Mouse (Mus musculus) hindbrain, embryonic 11.5 days (tissue): ENCODE measurements around the gene Med18. TPM values are rescaled to one million over a fixed set of nuclear protein-coding genes. Genes with fewer than 3 reads are reported as not detected.

Experiments
- ATAC-seq: fragments of 200-750 bp; cut with Nextera tagmentation; 2 replicates; pipeline ENCODE4 v1.8.0; 2017; ENCODE audit warnings: mild to moderate bottlenecking, moderate TSS enrichment, moderate library complexity; ENCODE audit not compliant: low FRiP score
- DNase-seq: peaks from one replicate; pipeline ENCODE4 v3.0.0-alpha.2; 2015; ENCODE audit warnings: low spot score
- H3K27ac ChIP-seq: fragments of 300-500 bp; sonication (generic); 2 replicates; pipeline ENCODE4 v1.5.1; 2014; ENCODE audit warnings: mild to moderate bottlenecking, low read depth, low read length
- H3K27me3 ChIP-seq: fragments of 300-500 bp; sonication (generic); 2 replicates; pipeline ENCODE4 v1.6.1; 2014; ENCODE audit warnings: mild to moderate bottlenecking, low read length, moderate library complexity, mixed read lengths; ENCODE audit not compliant: control insufficient read depth, insufficient read depth
- H3K36me3 ChIP-seq: fragments of 300-500 bp; sonication (generic); 2 replicates; pipeline ENCODE4 v1.6.1; 2014; ENCODE audit warnings: mild to moderate bottlenecking, low read length, moderate library complexity, mixed read lengths; ENCODE audit not compliant: control insufficient read depth, insufficient read depth
- H3K4me1 ChIP-seq: fragments of 300-500 bp; sonication (generic); replicated peaks from 2 replicates; pipeline ENCODE4 v1.6.1; 2014; ENCODE audit warnings: low read length, mixed read lengths; ENCODE audit not compliant: control insufficient read depth, insufficient read depth
- H3K4me2 ChIP-seq: fragments of 300-500 bp; sonication (generic); replicated peaks from 2 replicates; pipeline ENCODE4 v1.6.1; 2014; ENCODE audit warnings: mild to moderate bottlenecking, low read depth, low read length
- H3K4me3 ChIP-seq: fragments of 300-500 bp; sonication (generic); 2 replicates; pipeline ENCODE4 v1.5.1; 2014; ENCODE audit warnings: low read depth, low read length
- H3K9ac ChIP-seq: fragments of 300-500 bp; sonication (generic); 2 replicates; pipeline ENCODE4 v1.6.1; 2014; ENCODE audit warnings: low read depth, low read length
- H3K9me3 ChIP-seq: fragments of 300-500 bp; sonication (generic); 2 replicates; pipeline ENCODE4 v1.6.1; 2016; ENCODE audit warnings: low read length; ENCODE audit not compliant: control insufficient read depth
- WGBS: fragments of 180-500 bp; shearing (Covaris S2); extraction: QIAGEN DNeasy Blood & Tissue Kit; methylation state at CpG from one replicate; pipeline ENCODE4 v1.1.7; 2014; 5-methylcytosine and 5-hydroxymethylcytosine counted together
- polyA plus RNA-seq: library from polyadenylated mRNA; unstranded; fragments of >200 nt; fragmentation: Nextera tagmentation; extraction: Ambion mirVana; gene quantifications from 2 replicates; pipeline ENCODE4 v1.2.1, GENCODE M21; 2014

Med18 gene
- polyA plus RNA-seq = 20.2 and 24.6 TPM in 2 replicates

GRCm38 (mm10) chr4:132463430-132464254 is at the start of gene Med18:
Gene Med18, minus strand, starts transcription at chr4:132463921.
- Histone ChIP-seq H3K4me1 (no peaks in the 10 kb centered on the region; the same call in 1 of the 2 replicates), H3K27me3 (no peaks in the 10 kb centered on the region), H3K36me3 (peaks cover 3% of the 10 kb centered on the region; the same call in 1 of the 2 replicates), H3K9ac (peak within 1 kb of the TSS; percentile 74), H3K4me2 (peak within 1 kb of the TSS; percentile 79), H3K4me3 (peak within 1 kb of the TSS; percentile 83), H3K9me3 (no peaks in the 10 kb centered on the region), H3K27ac (no peak within 1 kb of the TSS)
- under 1% methylated on average over 44 of the region's 44 CpGs for WGBS
- DNase-seq = peak; percentile 96
- peak; percentile 91 for ATAC-seq

- H3K36me3 ChIP-seq = no peaks in the 10 kb centered on the region
Measured at GRCm38 (mm10) chr4:132512080-132512479, 48.4 kb upstream of the Med18 start.

GRCm38 (mm10) chr4:132510352-132510798 is 46.7 kb upstream of the Med18 start, which contains the start of gene Sesn2:
Gene Sesn2, minus strand, starts transcription at chr4:132510501.
- Histone ChIP-seq H3K9me3 (no peaks in the 10 kb centered on the region), H3K27ac (peak within 1 kb of the TSS; percentile 66), H3K27me3 (no peaks in the 10 kb centered on the region), H3K4me1 (peaks cover 5% of the 10 kb centered on the region; the same call in 1 of the 2 replicates), H3K36me3 (no peaks in the 10 kb centered on the region), H3K9ac (peak within 1 kb of the TSS; percentile 58), H3K4me3 (peak within 1 kb of the TSS; percentile 77), H3K4me2 (peak within 1 kb of the TSS; percentile 66)
- under 1% methylated on average over 32 of the region's 32 CpGs for WGBS
- DNase-seq (peak; percentile 97), ATAC-seq (peak; percentile 94)

More at GRCm38 (mm10) chr4:132512080-132512479, 48.4 kb upstream of the Med18 start:
- Histone ChIP-seq H3K27ac (no peak overlapping the region), H3K4me2 (no peak overlapping the region), H3K27me3 (no peaks in the 10 kb centered on the region), H3K4me3 (no peak overlapping the region), H3K9me3 (no peaks in the 10 kb centered on the region), H3K4me1 (peaks cover 5% of the 10 kb centered on the region; the same call in 1 of the 2 replicates), H3K9ac (no peak overlapping the region)
- 79% methylated on average over 3 of the region's 3 CpGs for WGBS
- no peak for DNase-seq
- no peak for ATAC-seq

- H3K27me3 ChIP-seq = no peaks in the 10 kb centered on the region
- H3K4me2 ChIP-seq = peak overlapping the region; percentile 66
- H3K27ac ChIP-seq = peak overlapping the region; percentile 66
- H3K4me1 ChIP-seq = peaks cover 5% of the 10 kb centered on the region; the same call in 1 of the 2 replicates
- ATAC-seq = peak; percentile 84
- H3K9me3 ChIP-seq = no peaks in the 10 kb centered on the region
- peak; percentile 86 for DNase-seq
- no peaks in the 10 kb centered on the region for H3K36me3 ChIP-seq
- H3K4me3 ChIP-seq = peak overlapping the region; percentile 77
- H3K9ac ChIP-seq = peak overlapping the region; percentile 58
- WGBS = 0% methylated on average over 50 of the region's 52 CpGs
Measured at GRCm38 (mm10) chr4:132509621-132510296, 46.0 kb upstream of the Med18 start.

- no peak overlapping the region for H3K9ac ChIP-seq
- no peak for ATAC-seq
Measured at GRCm38 (mm10) chr4:132507210-132507609, 43.5 kb upstream of the Med18 start.

GRCm38 (mm10) chr4:132506250-132506649 is 42.5 kb upstream of the Med18 start:
- peaks cover 5% of the 10 kb centered on the region; the same call in 1 of the 2 replicates for H3K4me1 ChIP-seq
- 75% methylated on average over 6 of the region's 6 CpGs for WGBS
- no peak overlapping the region for H3K27ac ChIP-seq
- H3K9ac ChIP-seq = no peak overlapping the region
- DNase-seq = no peak
- no peak for ATAC-seq
- no peak overlapping the region for H3K4me3 ChIP-seq
- no peaks in the 10 kb centered on the region for H3K9me3 ChIP-seq
- H3K36me3 ChIP-seq = no peaks in the 10 kb centered on the region
- H3K27me3 ChIP-seq = no peaks in the 10 kb centered on the region
- H3K4me2 ChIP-seq = no peak overlapping the region

More at GRCm38 (mm10) chr4:132507210-132507609, 43.5 kb upstream of the Med18 start:
- H3K36me3 ChIP-seq = no peaks in the 10 kb centered on the region
- no peaks in the 10 kb centered on the region for H3K9me3 ChIP-seq
- H3K4me3 ChIP-seq = no peak overlapping the region
- WGBS = 37% methylated on average over 2 of the region's 2 CpGs
- DNase-seq = no peak
- no peak overlapping the region for H3K4me2 ChIP-seq
- H3K27ac ChIP-seq = no peak overlapping the region
- no peaks in the 10 kb centered on the region for H3K27me3 ChIP-seq
- H3K4me1 ChIP-seq = peaks cover 5% of the 10 kb centered on the region; the same call in 1 of the 2 replicates

- WGBS = 30% methylated on average over 10 of the region's 10 CpGs
- Histone ChIP-seq H3K27me3 (no peaks in the 10 kb centered on the region), H3K9ac (no peak overlapping the region), H3K27ac (no peak overlapping the region), H3K36me3 (no peaks in the 10 kb centered on the region), H3K4me1 (peaks cover 5% of the 10 kb centered on the region; the same call in 1 of the 2 replicates), H3K4me2 (no peak overlapping the region), H3K4me3 (no peak overlapping the region), H3K9me3 (no peaks in the 10 kb centered on the region)
- no peak for DNase-seq
- no peak for ATAC-seq
Measured at GRCm38 (mm10) chr4:132505800-132506199, 42.1 kb upstream of the Med18 start.

GRCm38 (mm10) chr4:132505034-132505738 is 41.5 kb upstream of the Med18 start:
- Histone ChIP-seq H3K4me1 (peaks cover 5% of the 10 kb centered on the region; the same call in 1 of the 2 replicates), H3K9me3 (no peaks in the 10 kb centered on the region), H3K4me3 (no peak overlapping the region), H3K9ac (no peak overlapping the region), H3K36me3 (no peaks in the 10 kb centered on the region), H3K4me2 (no peak overlapping the region), H3K27me3 (no peaks in the 10 kb centered on the region), H3K27ac (no peak overlapping the region)
- DNase-seq (no peak), ATAC-seq (no peak)
- WGBS = 55% methylated on average over 6 of the region's 6 CpGs
